Mouse (Mus musculus) right cerebral cortex, postnatal 25 days (tissue): ENCODE measurements around the gene Ubtd2.

Source experiments
- DNase-seq: peaks from one replicate; pipeline ENCODE4 v3.0.0; 2022

Ubtd2 gene

DNA sequence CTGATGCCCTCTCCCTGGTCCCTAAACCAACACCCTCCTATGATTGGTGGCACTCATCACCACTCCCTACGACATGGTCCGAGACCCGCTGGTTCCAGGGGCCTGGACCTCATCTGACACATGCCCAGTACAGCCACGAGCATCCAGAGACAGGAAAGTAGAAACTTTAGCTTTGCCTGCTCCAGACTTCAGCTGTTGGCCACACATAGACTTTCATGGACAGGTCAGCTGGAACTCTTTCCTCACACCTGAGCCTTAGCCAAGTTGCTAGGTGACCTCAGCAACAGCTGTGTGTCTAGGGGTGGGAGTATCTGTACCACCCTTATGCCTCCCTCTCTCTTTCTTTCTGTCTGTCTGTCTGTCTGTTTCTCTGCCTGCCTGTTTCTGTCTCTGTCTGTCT lies 93.1 kb downstream of the Ubtd2 start:
- DNase-seq: no peak

- no peak for DNase-seq
These were observed 94.1 kb downstream of the Ubtd2 start for GRCm38 (mm10) chr11:32549236-32549635.

DNA sequence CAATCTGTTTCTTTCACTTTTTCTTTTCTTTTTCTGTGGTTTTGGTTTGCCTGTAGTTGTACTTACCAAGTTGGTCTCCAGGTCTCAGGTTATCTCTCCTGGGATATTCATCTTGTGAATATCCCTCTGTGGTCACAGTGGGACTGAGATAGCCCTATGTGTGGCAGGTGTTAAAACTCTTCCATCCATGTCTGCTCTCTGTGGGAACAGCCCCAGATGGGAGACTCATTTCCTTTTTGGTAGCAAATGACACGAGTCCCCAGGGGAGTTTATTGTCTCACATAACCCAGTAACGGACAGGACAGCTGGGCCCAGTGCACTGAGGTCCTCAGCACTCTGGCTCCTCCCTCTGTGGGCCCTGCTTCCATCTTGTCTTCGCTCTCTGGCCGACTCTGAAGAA lies 94.9 kb downstream of the Ubtd2 start:
- no peak for DNase-seq

- DNase-seq: no peak
These were observed 95.9 kb downstream of the Ubtd2 start for GRCm38 (mm10) chr11:32551056-32551455.

DNA sequence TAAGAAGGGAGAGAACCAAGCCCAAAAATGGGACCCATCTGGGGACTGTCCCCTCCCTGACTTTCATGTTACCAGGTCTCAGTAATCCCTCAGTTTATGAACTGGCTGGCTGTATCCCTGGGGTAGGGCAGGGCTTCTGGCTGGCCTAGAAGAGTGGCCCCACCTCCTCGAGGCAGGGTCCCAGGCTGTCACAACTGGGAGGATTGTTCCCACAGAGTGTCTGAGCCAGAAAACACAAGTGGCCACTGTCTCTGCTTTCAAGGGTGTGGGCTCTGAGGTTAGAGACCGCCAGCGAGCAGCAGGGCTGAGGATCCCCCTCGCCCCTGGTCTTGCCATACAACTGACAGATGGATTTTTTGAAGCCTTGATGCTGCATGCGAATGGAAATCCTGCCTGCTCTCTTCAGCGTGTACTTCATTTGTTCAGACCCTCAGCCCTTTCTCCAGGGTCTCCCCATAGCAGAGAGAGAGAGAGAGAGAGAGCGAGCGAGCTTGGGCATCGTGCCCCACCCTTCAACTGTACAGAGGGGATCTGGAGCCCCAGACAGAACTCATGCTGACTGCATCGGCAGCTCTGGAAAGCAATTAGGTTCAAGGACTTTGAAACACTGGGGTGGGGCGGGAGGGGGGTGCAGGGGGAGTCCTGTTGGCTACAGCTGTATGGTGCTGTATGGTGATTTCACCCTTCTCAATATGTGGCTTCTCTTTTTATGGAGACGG lies 96.6 kb downstream of the Ubtd2 start:
- no peak for DNase-seq

- DNase-seq: no peak
These were observed 97.4 kb downstream of the Ubtd2 start for GRCm38 (mm10) chr11:32552401-32553090.

GRCm38 (mm10) chr11:32553311-32554140 lies 98.4 kb downstream of the Ubtd2 start:
- DNase-seq: no peak

GRCm38 (mm10) chr11:32554141-32555091 lies 99.2 kb downstream of the Ubtd2 start:
- no peak for DNase-seq

DNA sequence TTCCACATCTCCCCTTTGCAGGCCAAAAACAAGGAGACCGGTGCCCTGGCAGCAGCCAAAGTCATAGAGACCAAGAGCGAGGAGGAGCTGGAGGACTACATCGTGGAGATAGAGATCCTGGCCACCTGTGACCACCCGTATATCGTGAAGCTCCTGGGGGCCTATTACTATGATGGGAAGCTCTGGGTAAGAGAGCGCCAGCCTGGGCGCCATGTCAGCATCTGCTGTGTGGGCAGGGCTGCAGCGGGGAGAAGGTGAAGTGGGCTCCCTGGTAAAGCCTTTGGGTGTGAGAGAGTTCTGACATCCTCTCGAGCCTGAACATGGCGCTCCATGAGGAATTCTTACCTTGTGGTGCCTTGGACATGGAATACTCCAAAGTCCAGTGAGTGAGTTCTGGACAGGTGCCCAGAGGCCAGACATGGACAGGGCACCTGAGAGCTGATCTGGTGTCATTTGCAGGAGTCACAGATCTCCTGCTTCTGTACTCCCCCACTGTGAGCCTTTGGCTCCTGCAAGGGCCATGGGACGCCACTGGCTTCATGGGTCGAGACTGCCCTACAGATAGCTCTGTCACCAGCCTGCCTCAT lies 100.0 kb downstream of the Ubtd2 start:
- no peak for DNase-seq

GRCm38 (mm10) chr11:32556333-32556990 lies 101.3 kb downstream of the Ubtd2 start:
- no peak for DNase-seq

DNA sequence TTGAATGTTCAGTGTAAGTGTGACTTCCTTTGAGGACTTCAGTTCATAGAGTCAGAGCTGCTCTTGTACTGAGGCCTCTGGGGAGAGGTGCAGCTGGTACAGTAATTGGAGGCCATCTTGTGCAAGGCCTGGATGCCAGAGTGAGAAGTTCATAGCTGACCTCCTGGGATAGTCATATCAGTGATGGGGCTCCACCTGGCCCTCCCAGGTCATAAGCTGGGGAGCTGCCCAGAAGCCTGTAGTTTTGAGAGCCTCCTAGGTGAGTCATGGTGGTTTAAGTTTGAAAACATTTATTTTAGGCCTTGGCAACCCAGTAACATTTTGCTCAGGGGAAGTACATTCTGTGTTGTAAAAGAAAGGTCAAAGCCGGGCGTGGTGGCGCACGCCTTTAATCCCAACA lies 102.9 kb downstream of the Ubtd2 start:
- DNase-seq: no peak

DNA sequence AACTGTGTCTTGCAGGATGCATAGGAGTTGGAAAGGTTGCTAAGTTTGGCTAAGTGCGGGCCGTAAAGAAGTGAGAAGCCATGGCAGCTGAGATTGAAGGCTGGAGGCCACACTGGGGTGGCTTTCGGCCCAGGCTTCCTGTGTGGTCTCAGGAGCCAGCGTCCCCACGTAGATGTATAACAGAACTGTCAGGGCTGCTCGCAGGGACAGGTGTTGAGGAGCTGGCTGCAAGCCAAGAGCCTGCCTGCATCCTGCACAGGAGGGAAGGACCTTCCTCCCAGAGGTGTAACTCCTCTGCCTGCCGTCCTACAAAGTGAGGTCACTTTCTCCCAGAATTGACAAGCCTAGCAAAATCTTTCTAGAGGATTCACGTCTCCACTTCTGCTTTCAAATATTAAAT lies 103.5 kb downstream of the Ubtd2 start:
- no peak for DNase-seq

DNA sequence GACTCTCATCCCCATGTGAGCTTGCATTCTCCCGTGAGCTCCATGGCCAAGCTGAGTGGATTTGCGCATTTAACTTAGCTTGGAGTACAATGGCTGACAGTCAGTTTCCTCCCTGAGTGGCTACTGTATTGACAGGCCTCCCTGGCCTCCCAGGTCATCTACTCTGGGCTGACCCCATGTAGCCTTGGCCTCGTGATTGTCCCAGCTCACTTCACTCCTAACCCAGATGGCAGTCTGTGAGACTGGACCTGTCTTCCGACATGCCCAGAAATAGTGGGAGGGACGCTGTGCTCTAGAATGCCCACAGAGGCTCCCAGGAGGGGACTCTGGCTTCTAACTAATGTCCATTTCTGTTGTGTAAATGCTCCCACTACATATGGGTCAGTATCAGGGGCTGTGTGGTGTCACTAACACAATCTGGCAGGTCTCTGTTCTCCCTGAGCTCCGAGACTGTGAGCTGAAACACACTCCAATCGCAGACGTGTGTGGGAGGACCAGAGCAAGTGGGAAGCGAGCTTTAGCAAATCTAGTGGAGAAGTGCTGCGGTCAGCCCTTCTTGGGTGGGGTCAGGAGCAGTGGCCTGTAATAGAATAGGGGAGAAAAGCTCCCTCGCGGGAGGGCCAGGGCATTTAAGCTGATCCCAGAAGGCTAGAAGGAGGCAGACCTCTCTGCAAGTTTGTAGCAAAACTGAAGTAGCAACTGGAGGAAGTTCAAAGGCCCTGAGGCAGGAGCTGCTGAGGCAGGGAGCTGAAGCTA lies 105.0 kb downstream of the Ubtd2 start:
- no peak for DNase-seq

DNA sequence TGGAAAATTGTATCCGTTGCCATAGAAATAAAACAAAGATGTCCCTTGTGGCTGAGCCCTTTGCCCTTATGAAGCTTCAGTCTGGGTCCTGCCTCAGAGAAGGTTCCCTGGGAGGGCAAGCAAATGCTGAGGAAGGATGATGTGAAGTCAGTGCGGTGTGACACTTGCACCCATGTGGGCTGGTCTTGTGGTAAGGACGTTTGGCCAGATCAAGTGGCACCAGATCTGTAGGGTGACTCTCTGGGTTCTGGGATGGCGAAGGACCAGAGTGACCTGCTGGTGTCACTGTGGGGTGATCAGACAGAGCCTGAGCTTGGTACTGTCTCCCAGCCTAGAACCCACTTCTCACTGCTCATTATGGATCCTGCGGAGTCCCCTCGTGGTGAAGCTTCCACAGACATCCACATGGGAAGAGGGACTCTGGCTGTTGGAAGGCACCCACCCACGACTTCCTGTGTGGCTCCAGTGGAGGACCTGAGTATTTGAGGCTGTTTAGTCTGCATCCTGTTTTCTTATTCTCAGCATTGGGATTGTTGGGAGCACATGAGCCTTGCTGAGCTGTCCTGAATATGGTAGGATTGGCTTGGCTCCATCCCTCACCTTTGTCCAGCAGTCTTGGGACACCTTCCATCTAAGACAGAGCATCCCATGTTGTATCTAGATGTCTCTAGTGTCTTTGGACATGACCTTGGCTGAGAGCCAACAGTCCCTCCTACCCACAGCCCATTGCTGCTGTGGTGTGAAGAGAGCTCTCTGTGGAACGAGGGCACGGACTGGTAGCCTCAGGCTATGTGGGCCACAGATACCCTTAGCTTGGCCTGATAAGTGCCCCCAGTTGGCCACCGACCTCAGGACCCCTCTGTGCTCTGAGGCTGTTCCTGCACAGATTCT lies 106.5 kb downstream of the Ubtd2 start:
- no peak for DNase-seq

GRCm38 (mm10) chr11:32562706-32563105 lies 107.5 kb downstream of the Ubtd2 start:
- DNase-seq: no peak

DNA sequence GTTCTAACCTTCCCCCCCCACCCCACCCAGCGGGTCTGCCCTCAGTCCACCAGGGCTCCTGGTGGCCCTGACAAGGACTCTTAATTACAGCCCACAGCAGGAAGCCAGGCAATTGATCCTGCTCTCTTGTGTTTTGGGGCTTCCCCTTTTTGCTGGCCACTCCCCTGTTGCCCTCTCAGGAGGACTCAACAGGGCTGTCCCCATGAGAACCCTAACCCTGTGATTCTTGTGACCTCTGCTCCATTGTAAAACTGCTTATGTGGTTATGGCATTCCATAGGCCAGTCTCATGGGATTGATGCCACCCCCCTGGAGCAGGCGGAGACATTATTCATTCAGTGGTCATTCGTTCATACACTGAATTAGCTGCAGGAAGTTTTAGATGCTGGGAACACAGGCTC lies 108.5 kb downstream of the Ubtd2 start:
- DNase-seq: no peak

DNA sequence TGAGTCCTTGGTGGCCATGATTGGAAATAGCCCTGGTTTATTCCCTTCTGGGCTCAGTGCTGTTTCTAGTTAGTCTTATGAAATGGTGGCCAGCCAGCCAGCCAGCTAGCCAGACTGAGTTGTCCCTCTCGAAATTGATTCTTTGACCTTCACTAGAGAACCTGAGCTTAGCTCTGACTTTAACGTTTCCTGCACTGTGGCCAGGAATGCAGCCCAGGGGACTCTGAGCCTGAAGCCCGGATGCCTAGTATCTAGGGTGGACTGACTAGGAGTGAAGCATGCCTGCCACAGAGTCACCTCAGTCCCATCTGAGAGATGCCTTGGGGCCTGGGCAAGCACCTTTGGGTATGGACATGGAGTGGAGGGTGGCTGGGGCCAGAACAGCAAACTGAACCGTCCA lies 109.5 kb downstream of the Ubtd2 start:
- no peak for DNase-seq

DNA sequence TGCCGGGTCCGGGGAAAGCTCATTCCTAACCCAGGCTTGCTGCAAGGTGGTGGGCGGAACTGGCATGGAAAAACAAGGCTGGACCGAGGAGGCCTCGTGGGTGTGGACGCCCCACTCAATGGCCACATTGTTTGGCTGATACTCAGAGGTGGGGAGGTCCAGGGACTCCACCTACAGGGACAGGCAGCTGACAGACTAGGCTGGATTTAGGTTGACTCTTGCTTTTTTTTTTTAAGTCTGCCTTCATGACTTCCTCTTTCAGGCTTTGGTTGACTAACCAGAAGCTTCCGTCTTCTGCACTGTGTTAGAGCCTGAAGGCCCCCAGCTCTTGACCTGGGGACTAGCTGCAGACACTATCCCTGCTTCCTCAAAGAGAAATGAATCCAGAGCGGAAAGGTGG lies 109.9 kb downstream of the Ubtd2 start:
- no peak for DNase-seq

- no peak for DNase-seq
These were observed 111.0 kb downstream of the Ubtd2 start for GRCm38 (mm10) chr11:32566184-32566583.
